Mouse (Mus musculus) layer of hippocampus, adult 2 months (tissue): ENCODE data around the gene Gm49486. TPM values are rescaled to one million over a fixed set of nuclear protein-coding genes. Genes with fewer than 3 reads are reported as not detected.
A peak's percentile ranks its signal among the peaks of the same experiment; 100 is the strongest.

Experiments used
- DNase-seq, 2 experiments: peaks; one replicate each; pipeline ENCODE4 v3.0.0; 2022; ENCODE audit warnings: low spot score in 2 of 2
- H3K27ac ChIP-seq: fragments of 200-600 bp; 2 replicates; pipeline ENCODE4 v1.8.1; 2022
- H3K4me3 ChIP-seq: fragments of 200-600 bp; 2 replicates; pipeline ENCODE4 v1.8.1; 2022; ENCODE audit warnings: mild to moderate bottlenecking
- CTCF ChIP-seq: fragments of 200-600 bp; conservative IDR thresholded peaks from 2 replicates; pipeline ENCODE4 v1.8.1; 2022; ENCODE audit warnings: antibody characterized with exemption, mild to moderate bottlenecking, moderate library complexity
- total RNA-seq, 2 experiments: library from RNA; stranded (reverse); gene quantifications; 2 replicates each; pipeline ENCODE4 v1.2.3; 2021

Gm49486 gene
- total RNA-seq, 2 experiments from 2014 or later = 0.31 to 0.49 TPM

DNA sequence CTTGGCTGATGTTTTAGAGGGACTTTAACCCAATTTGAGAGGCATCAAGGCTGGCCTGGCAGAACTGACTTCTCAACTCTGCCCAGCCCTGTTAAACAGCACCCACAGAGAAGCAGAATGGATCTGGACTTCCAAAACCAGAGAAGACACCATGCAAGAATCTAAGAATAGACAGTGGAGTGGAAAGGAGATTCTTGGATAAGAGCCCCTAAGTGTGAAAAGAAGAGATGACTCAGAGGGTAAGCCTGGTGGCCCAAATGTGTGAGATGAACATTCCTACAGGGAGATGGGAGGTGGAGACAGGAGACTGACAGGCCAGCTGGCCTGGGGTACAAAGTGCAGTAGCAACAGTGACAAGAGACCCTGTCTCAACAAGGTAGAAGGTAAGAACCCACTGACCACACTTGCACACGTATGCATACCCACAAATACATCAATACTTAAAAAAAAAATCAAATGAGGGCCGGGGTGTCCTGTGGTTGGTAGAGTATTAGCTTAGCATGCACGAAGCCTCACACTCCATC lies 33.7 kb downstream of the Gm49486 start:
- no peak overlapping the region for H3K4me3 ChIP-seq
- no peak for DNase-seq
- no peak for TF ChIP-seq CTCF
- H3K27ac ChIP-seq = no peak overlapping the region

DNA sequence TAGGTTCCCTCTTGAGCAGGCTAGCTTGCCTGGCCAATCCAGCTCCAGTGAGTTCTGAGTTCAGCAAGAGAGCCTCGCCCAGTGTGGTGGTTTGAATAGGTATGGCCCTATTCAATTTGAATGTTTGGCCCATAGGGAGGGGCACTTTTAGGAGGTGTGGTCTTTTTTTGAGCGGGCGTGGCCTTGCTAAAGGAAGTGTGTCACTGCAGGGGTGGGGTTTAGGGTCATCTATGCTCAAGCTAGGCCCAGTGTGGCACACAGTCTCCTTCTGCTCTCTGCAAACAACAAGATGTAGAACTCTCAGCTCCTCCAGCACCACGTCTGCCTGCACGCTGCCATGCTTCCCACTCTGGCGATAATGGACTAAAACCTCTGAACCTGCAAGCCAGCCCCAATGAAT lies 34.5 kb downstream of the Gm49486 start:
- no peak overlapping the region for H3K4me3 ChIP-seq
- DNase-seq = no peak
- no peak for TF ChIP-seq CTCF
- H3K27ac ChIP-seq = no peak overlapping the region

DNA sequence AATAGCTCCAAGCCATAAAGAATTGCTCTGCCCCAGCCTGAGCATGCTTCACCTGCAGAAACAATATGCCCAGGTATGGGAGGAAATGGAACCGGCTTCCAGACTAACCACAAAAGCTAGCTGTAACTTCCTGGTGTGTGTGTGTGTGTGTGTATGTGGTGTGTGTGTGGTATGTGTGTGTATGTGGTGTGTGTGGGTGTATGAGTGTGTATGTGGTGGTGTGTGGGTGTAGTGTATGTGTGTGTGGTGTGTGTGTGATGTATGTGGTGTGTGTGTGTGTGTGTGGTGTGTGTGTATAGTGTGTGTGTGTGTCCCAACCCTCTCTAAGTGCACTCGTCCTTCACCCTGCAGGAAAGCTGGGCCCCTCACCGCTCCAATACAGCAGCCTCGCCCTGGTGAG lies 36.2 kb downstream of the Gm49486 start:
- Histone ChIP-seq H3K4me3 (no peak overlapping the region), H3K27ac (no peak overlapping the region)
- no peak for TF ChIP-seq CTCF
- no peak for DNase-seq

DNA sequence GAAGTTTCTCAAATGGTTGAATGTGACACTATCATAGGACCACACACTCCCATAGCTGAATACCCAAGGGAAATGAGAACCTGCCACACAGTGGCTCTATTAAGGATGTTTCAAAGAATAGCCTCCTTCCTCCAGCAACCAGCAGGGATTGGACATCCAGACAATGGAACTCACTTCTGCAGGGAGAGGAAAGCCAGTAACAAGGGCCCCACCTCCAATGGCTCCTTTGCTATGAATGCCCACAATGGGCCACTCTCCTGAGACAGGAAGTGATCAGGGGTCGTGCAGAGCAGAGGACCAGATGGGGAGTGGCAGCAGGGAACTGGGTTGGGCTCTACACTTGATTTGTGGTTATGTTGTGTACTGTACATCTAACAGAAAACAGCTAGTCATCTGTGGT lies 39.3 kb downstream of the Gm49486 start:
- no peak for DNase-seq
- no peak overlapping the region for H3K27ac ChIP-seq

DNA sequence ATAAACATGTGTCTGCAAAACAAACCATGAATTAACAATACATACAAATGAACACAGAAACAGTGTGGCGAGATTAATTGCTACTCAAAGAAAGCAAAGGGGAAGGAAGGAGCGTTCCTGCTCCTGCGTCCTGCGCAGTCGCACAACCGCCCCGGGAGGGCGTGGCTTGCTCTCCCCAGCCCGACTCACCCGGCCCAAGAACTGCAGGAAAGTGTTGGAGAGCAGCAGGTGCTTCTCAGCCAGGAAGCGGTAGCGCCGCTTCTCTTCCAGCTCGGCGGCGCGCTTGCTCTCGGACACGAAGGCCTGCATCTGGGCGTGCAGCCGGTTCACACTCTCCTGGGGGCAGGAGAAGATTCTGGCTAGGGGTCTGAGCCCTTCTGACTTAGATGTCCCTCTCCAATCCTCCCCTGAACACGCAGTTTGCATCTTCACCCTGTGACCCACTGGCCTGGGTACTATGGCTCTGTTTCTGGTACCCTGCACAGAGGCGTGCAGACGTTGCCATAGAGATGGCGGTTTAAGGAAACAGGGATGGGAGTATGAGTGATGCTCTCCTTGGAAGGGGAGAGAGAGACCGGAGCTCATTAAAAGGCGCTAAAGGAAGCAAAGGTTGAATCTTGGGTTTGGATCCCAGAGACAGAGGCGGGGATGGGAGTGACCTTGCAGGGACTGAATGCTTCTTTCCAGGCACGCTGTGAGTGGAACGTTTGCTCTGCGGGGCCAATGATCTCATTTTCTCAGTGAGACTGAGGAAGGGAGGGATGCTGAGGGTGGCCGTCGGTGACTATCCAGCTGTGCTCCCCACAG lies 41.3 kb downstream of the Gm49486 start:
- TF ChIP-seq CTCF = peak; percentile 15
- Histone ChIP-seq H3K27ac (no peak overlapping the region), H3K4me3 (peak overlapping the region; percentile 55)
- DNase-seq = peak in 1 of 2 experiments; percentile 53

More for the DNA sequence above, 39.3 kb downstream of the Gm49486 start:
- TF ChIP-seq CTCF = no peak
- no peak overlapping the region for H3K4me3 ChIP-seq

DNA sequence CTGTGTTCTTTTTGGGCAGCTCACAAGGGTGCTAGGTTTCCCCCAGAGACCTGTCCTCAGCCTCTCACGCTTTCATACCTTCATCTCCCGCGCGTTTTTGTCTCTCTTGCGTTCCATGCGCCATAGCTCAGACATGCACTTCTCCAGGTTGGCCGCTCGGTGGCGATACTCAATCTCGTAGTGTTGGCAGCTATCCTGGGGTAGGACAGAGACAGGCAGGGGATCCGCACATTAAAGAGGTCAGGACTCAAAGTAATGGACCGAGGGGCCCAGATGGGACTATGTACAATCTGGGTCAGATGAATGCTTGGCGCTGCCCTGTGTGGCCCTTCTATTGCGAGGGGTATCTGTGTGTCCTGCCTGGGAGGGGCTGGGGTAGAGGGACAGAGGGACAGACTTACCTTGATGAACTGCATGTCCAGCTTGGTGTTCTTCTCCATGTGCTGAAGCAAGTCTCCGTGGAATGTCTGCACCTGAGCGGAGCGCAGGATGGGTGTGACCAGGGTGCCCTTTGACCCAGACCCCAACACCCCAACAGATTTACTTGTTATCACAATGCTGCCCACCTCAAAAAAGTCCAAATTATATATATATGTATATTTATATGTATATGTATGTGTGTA lies 42.0 kb downstream of the Gm49486 start:
- DNase-seq = peak in 1 of 2 experiments; percentile 51
- peak; percentile 84 for TF ChIP-seq CTCF
- no peak overlapping the region for H3K27ac ChIP-seq

DNA sequence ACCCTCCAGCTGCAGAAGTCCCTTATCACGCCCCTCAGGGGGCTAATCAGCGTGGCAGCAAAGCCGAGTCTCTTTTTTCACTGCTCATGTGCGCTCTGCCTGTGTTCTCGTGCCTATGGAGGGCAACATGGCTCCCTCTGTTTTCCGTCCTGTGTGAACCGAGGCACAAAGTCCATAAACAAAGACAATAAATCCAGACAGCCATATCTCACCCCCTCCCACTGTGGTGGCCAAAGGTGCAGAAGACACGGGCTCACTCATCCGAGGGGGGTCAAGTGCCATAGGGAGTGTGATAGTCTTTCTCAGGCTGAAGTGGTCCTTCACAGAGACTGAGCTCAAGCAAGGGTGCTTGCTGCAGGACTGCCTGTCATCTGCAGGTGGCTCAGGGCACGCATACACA lies 43.8 kb downstream of the Gm49486 start:
- Histone ChIP-seq H3K27ac (no peak overlapping the region), H3K4me3 (no peak overlapping the region)
- TF ChIP-seq CTCF = no peak
- DNase-seq = no peak

More for the DNA sequence above, 42.0 kb downstream of the Gm49486 start:
- H3K4me3 ChIP-seq = peak overlapping the region; percentile 55

DNA sequence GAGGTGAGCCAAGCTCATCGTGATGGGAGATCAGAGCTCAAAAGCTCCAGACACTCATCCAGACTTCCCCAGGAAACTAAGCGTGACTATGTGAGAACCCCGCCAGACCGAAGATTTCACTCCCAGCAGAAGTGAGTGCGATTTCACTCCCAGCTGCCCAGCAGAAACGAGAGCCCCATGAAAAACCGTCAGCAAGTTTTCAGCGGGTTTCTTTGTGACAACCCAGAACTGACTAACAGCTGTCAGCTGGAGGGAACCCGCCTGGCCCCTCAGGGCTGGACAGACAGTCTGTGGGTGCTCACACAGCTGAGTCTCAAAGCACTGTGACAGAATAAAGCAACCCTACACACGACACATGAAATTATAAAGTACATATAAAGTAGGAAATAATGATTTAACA lies 48.5 kb downstream of the Gm49486 start:
- H3K27ac ChIP-seq = no peak overlapping the region
- no peak for TF ChIP-seq CTCF
- DNase-seq = no peak
- H3K4me3 ChIP-seq = no peak overlapping the region

DNA sequence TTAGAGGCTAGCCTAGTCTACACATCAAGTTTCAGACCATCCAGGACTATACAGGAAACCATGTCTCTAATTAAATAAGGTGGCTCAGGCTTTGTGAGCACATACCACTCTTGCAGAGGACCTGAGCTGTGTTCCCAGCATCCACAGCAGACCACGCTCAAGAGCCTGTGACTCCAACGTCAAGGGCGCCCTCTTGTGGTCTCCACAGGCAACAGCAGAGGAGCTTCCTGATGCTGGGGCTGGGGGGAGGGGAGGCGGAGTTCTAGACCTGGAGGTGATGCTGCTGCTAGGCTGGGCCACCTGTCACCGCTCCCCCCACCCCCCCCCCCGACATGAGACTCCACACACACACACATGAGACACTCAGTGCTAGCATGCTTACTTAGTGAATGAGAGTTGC lies 51.0 kb downstream of the Gm49486 start:
- peak; percentile 69 for TF ChIP-seq CTCF
- Histone ChIP-seq H3K27ac (no peak overlapping the region), H3K4me3 (no peak overlapping the region)
- no peak for DNase-seq

DNA sequence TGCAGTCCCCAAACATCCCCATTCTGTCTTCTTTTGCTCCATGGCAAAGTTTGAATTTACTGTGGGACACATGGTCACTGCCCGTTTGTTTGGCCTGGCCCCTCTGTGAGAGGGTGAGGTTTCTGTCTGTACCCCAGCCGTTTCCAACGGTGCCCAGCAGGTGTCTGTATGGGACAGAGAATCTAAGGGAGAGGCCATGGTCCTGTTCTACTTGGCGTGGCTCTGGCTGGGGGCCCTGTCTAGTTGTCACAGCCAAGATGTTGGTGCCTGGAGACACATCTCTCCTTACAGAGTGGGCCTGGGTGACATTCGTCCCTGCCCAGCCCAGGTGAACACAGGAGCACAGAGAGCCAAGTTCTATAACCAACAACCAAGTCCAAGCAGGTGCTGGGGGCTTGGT lies 51.7 kb downstream of the Gm49486 start:
- H3K27ac ChIP-seq = no peak overlapping the region

DNA sequence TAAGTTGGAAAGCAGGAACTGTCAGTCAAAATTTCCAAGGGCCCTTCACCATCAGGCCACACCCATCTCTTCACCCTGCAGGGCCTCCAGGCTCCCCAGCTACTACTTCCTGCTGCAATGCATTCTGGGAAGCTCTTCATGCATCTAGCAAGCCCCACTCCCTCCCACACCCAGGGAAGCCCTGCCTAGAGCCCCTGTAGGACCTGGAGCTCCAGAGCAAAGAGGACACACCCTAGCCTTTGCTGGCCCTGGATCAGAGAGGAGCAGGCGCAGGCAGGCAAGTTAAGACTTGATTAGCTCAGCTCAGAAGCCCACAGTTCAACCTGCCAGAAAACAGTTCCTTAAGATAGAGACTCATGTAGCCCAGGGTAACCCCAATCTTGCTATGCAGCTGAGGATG lies 52.2 kb downstream of the Gm49486 start:
- TF ChIP-seq CTCF = no peak
- DNase-seq = no peak
- Histone ChIP-seq H3K27ac (no peak overlapping the region), H3K4me3 (no peak overlapping the region)

More for the DNA sequence above, 51.7 kb downstream of the Gm49486 start:
- TF ChIP-seq CTCF = no peak
- no peak for DNase-seq
- no peak overlapping the region for H3K4me3 ChIP-seq

DNA sequence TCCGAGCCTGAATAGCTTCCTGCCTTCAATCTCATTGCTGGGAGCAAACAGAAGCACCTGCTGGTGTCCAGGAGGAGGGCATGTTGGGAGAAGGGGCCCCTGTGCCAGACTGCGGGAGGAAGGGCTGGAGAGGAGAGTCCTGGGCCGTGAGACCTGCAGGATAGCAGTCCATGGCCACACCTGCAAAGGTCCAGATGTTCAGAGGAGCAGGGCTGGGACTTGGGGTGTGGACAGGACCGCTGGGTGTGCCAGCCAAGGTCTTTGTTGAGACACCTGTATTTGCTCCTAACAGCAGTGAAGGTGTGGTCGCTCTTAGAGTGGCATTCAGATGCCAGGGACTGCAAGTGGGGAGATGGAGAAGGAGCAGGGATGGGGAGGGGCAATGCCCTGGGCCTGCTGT lies 53.2 kb downstream of the Gm49486 start:
- TF ChIP-seq CTCF = no peak
- Histone ChIP-seq H3K4me3 (no peak overlapping the region), H3K27ac (no peak overlapping the region)
- no peak for DNase-seq

DNA sequence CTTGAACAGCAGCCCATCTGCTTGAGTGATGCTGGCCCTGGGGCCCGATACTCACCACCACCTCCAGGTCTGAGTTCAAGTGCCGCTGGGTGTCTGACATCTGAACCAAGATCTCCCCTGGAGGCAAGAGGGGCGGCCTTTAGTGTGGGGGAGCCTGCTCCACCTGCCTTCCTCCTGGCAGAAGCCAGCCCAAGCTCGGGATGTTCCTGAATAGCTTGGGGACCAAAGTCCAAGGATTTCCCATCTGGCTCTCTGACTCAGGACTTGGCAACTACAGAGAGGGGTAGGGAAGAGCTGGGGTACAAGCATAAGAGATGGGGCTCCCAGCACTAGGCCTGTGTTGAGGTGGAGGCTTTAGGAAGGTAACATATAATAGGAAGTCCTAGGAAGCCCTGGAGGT lies 54.2 kb downstream of the Gm49486 start:
- no peak for DNase-seq
- no peak overlapping the region for H3K4me3 ChIP-seq
- H3K27ac ChIP-seq = no peak overlapping the region
- no peak for TF ChIP-seq CTCF

DNA sequence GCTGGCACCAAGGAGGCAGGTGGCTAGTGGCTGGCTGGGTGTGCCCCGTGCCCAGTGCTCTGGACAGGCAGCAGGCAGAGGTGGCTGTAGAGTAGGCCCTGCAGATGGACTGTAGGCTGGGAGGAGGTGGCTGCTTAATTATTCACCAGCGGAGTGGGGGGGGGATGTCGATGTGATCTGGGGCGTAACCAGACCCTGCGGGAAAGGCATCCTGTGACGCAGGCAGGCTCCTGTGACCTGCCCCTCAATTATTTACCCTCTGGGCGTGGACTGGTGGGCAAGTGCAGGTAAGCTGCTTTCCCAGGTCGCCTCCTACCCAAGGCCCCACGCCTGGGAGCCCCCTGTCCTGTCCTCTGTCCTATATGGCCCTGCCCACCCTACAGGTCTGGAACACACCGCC lies 56.2 kb downstream of the Gm49486 start, which contains the start of gene Baiap2l2:
Gene Baiap2l2 (minus strand): TSS at position 139 of the 400 bp plus-strand sequence.
- H3K4me3 ChIP-seq = no peak within 1 kb of the TSS
- no peak within 1 kb of the TSS for H3K27ac ChIP-seq
- TF ChIP-seq CTCF = no peak
- no peak for DNase-seq
